ENCODE assay signal across 21 mouse cellular contexts in the genomic region with DNA sequence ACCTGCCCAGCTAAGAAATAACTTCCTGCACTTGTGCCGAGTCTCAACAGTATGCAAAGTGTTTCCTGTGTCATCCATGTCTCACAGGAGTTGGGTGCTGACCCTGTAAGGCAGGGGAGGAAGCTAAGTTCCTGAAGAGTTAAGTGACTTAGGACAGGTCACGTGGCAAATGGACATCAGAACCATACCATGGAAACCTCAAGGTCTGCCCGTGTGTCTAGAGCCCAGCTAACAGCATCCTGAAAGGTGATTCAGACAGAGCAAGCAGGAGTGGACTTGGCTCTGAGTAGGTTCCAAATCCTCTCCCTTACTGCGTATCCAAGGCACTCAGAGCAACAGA.
"Had no signal": no experiment of that assay in that cellular context is flagged by ENCODE, and none has a peak within 500 bp of the region (broad histone marks: within the 10 kb centered on the region; RNA-seq: fewer than 3 reads in every experiment).

No protein-coding gene starts in this region.

- ATAC-seq: intestine, postnatal 0 days; liver, embryonic 12.5 days; midbrain, embryonic 13.5 days; midbrain, embryonic 16.5 days had no signal

- DNase-seq: kidney, postnatal 36 days; layer of hippocampus, postnatal 36 days; left cerebral cortex, postnatal 4 days; lung, adult 2 months; right cerebral cortex, adult 18-20 months; right cerebral cortex, postnatal 14 days; right cerebral cortex, postnatal 4 days; thymus, postnatal 25 days had no signal

- H3K27ac ChIP-seq: kidney, postnatal 0 days; left cerebral cortex, adult 2 months; limb, embryonic 12.5 days; limb, embryonic 15.5 days; liver, embryonic 12.5 days; liver, embryonic 15.5 days; midbrain, embryonic 10.5 days; midbrain, embryonic 13.5 days; neural tube, embryonic 12.5 days; neural tube, embryonic 15.5 days; stomach, postnatal 0 days had no signal

- H3K27me3 ChIP-seq: limb, embryonic 12.5 days; limb, embryonic 15.5 days; liver, embryonic 12.5 days; liver, embryonic 15.5 days; midbrain, embryonic 13.5 days; neural tube, embryonic 15.5 days had no signal

- H3K4me2 ChIP-seq: limb, embryonic 12.5 days; limb, embryonic 15.5 days; liver, embryonic 12.5 days; liver, embryonic 15.5 days; midbrain, embryonic 13.5 days; neural tube, embryonic 12.5 days; neural tube, embryonic 15.5 days had no signal

- H3K9ac ChIP-seq: limb, embryonic 12.5 days; limb, embryonic 15.5 days; liver, embryonic 12.5 days; liver, embryonic 15.5 days; midbrain, embryonic 13.5 days; neural tube, embryonic 12.5 days; neural tube, embryonic 15.5 days had no signal

- H3K9me3 ChIP-seq: limb, embryonic 12.5 days; limb, embryonic 15.5 days; liver, embryonic 12.5 days; liver, embryonic 15.5 days; midbrain, embryonic 10.5 days; midbrain, embryonic 13.5 days; neural tube, embryonic 12.5 days; neural tube, embryonic 15.5 days had no signal

- H3K4me3 ChIP-seq: left cerebral cortex, adult 2 months; limb, embryonic 12.5 days; limb, embryonic 15.5 days; liver, embryonic 12.5 days; liver, embryonic 15.5 days; midbrain, embryonic 10.5 days; midbrain, embryonic 13.5 days; neural tube, embryonic 12.5 days; neural tube, embryonic 15.5 days had no signal

- H3K36me3 ChIP-seq: limb, embryonic 12.5 days; limb, embryonic 15.5 days; liver, embryonic 12.5 days; liver, embryonic 15.5 days; midbrain, embryonic 10.5 days; midbrain, embryonic 13.5 days; neural tube, embryonic 12.5 days; neural tube, embryonic 15.5 days had no signal

- H3K4me1 ChIP-seq: limb, embryonic 12.5 days; liver, embryonic 12.5 days; liver, embryonic 15.5 days; midbrain, embryonic 13.5 days; neural tube, embryonic 12.5 days; neural tube, embryonic 15.5 days had no signal
